Mouse (Mus musculus) cerebellum, adult 9-10 months (tissue): Measurements from ENCODE around the gene D630003M21Rik.

ENCODE experiments used
- DNase-seq: peaks from one replicate; pipeline ENCODE4 v3.0.0; 2022

D630003M21Rik gene

DNA sequence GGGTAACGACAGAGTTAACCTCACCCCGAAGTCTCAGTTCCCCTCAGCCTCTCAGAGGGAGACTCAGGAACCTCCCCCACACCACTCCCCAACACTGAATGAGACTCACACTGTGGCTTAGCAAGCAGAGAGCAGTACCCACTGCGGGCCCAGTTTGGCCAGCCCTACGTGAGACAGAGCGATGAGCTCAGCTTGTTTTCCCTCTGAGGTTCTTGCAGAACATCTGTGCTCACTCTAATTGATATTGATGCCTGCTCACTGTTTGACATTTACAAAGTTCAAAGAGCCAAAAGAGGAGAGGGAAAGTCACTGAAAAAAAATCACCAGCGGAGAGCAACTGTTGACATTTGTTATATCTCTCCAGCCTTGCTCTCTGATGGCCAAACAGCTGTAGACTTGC is 67.3 kb downstream of the D630003M21Rik start:
- no peak for DNase-seq

DNA sequence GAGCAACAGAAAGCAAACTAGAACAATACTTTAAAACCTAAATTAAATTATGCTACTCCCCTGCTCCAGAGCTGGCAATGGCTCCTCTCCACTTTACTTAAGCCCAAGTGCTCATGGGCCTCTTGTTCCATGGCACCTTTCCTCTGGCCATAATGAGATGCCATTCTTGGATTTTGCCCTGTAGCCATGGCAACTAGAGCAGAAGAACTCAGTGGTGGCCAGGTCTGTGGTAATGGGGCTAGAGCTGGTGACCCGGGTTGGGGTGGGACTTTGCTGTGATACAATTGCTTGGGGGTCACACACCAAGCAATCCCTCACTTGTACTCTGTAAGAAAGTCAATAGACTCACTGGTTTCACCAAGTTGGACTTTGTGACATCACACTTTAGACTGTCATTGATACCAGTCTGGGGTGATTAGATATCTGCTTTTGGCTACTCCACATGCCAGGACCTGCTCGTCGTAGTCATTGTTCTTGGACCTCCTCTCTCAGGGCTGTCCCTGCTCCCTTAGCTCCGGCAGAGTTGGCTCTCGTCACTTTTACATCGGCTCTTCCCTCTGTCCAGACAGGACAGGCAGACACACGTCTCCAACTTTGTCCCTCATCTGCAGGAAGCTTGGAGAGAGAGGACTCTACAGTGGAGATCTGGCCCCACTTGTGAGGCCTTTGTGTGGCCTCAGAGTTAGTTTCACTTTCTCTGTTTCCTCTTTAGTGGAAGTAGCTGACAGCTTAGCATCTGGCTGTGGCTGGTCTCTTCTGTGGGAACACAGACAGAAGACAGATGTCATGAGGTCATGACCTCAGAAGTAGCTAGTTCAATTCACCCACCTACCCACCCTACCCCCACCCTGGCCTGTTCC is 69.4 kb downstream of the D630003M21Rik start:
- no peak for DNase-seq

DNA sequence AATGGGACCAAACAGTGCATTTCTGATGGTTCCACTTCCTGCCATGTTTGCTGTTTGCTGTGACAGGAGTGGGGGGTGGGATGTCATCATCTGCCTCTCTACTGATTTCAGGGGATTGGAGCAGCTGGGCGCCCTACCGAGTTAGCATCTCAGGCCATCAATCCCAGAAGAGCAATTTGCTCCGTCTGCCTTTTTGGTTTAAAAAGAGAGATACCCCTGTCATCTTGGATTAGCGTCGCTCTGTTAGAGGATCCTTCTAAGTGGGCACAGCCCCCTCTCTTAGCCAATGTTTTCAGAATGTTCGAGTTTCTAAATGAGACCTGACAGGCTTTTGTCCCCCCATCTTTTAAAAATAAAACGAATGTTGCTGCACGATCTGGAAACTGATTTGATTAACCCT is 71.4 kb downstream of the D630003M21Rik start:
- no peak for DNase-seq

DNA sequence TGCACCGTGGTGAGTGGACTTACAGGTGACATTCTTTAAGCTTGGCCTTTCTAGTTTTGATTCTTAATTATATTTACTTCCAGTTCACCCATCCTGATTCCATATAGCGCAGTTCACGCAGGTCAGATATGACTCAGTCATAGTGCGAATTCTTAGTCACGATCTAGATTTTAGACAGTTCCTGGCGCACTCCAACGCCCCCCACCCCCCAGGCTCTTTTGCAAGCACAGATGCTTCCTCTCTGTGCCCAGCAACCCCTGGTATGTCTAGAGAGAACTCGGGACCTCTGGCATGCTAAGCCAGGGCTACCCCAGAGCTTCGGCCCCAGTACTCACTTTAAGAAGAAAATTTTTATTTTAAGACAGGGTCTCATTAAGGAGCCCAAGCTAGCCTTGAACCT is 72.5 kb downstream of the D630003M21Rik start:
- no peak for DNase-seq

DNA sequence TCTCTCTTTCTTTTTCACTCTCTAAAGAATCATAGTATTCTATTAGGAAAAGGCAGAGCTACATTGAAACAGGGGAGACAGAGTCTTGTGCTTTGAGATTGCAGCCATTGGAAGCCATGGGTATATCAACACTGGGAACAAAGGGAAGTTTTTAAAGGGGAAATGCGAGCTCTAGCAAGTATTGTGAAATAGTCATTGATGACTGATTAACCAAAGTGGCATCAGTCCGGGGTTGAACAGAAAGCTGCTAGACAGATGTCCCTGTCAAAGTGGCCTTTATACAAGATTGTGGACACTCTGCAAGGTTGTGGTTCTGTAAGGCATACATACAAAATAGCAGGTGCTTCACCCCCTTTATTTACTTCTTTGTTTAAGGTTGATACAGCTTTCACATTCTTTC is 73.4 kb downstream of the D630003M21Rik start:
- no peak for DNase-seq

DNA sequence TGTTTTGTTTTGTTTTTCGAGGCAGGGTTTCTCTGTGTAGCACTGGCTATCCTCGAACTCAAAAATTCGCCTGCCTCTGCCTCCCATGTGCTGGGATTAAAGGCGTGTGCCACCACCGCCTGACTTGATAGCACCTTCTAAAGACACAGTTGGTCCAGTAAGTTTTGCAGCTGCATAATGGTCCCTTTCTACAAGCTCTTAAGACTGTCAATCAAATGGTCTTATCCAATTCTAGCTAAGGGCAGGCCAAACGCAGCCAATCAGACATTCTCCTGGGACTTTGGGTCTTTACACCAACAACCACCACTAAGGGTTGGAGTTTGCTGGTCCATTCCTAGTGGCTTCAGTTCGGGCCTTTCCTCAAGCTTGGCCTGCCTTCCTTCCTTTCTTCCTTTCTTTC is 73.9 kb downstream of the D630003M21Rik start:
- DNase-seq: no peak

DNA sequence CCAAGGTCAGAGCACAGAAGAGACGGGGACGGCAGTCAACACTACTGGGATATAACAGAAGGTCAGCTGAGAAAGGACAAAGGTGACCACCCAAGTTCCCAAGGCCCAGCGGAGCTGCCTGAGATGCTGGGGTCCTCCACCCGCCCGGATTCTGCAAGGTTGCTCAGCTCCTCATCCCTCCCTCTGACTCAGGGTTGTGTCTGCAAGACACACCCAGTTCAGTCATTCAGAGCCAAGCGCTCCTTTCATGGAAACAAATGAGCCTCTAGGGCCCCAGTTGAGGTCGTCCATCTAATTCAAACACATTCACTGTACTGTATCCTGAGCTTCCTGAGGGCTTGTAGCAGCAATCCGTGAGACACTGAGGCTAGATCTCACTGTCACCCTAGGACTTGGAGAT is 74.4 kb downstream of the D630003M21Rik start:
- no peak for DNase-seq

DNA sequence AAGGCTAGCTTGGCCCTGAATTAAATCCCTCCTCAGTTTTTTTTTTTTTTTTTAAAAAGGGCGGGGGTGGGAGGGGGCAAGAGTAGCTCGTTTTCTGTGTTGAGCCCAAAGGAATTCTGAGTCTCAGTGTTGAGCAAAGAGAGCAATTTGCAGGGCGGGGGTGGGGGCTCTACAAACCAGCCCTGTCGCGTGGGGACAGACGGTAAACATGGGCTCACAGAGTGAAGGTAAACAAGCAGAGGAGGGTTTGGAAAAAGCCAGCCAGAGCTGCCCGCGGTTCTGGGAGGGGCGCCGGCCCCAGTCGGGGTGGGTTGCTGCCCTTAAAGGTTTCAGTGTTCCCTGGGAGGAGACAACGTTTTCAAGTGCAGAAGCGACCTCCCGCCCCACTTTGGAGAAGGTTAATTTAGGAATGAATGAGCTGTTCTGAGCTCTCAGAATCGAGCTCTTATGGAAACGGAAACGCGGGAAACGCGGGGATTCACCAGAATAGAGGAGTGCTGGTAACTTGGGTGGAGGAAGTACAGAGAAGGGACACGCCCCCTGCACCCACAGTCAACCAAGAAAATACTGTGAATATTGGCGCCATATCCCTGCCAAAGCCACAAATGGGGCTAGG is 75.2 kb downstream of the D630003M21Rik start:
- no peak for DNase-seq

DNA sequence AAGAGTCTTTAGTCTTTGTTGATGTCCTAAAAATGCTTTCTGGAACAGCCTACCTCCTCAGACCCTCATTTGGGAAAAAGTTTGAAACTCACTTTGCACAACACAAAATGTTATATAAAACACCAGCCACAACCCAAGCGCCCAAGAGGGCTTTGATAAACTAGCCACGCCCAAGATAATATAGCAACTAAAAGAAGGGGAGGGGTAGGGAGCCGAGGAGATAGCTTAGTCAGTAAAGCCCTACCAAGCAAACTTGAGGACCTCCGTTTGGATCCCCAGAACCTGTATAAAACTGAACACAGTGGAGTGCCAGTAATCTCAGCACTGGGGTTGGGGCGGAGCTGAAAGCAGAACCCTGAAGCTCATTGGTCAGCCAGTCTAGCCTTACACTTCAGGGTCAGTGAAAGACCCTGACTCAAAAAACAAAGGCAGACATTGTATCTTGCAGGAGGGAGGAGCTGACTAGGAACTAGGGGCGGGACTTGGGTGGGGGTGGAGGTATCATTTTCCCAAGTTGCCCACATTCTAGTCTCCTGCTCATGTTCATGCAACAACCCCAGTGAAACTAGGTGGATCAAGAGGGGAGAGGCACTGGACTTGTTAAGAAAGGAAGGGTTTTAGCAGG is 76.2 kb downstream of the D630003M21Rik start:
- no peak for DNase-seq

DNA sequence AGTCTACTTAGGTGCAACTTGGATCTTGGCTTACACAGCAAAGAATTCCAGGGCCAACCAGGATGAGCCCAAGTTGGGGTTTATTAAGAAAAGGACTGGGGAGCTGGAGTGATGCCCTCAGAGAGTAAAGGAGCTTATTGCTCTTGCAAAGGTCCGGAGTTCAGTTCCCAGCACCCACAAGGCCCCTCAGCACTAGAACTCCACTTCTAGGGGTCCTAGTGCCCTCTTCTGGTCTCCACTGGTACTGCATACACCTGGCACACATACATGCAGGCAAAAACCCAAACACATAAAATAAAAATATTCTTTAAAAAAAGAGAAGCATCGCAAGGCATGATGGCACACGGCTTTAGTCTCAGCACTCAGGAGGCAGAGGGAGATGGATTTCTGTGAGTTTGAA is 77.9 kb downstream of the D630003M21Rik start:
- DNase-seq: no peak

DNA sequence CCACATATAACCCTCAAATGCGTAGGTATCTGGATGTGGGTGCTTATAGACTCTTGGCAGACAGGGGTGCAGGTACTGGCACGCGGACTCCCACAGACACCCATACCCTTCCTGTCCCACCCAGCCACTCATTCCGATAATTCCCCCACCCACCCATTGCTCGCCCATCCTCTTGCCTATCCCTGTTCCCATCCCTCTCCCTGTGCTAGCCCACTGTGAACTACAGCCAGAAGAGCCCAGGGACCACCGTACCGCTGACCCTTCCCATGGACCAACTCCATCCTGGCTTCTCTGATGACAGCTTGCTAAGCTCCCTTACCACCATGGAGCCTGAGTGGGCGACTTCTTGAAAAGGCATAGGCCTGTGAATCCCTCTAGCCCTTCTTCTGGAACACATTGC is 82.1 kb downstream of the D630003M21Rik start:
- no peak for DNase-seq

DNA sequence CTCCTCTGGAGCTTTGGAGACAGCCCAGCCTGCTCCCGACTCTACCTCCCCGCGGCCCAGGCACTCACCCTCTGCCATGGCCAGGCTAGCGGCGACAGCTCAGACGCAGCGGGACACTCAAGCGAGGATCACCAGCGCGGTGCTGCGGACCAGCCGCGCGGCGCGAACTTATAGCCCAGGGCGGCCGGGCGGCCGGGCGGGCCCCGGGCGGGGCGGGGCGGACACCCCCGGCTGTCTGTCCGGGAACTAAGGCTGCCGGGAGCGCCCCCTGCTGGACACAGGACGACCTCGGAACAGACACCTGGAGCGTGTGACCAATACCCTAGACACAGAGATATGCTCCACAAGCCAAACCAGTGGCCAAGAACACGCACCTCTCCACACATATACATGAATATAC is 82.8 kb downstream of the D630003M21Rik start, which contains the start of gene Tgm2:
Gene Tgm2 (minus strand): TSS at position 214 of the 400 bp plus-strand sequence.
- peak; percentile 81 for DNase-seq

DNA sequence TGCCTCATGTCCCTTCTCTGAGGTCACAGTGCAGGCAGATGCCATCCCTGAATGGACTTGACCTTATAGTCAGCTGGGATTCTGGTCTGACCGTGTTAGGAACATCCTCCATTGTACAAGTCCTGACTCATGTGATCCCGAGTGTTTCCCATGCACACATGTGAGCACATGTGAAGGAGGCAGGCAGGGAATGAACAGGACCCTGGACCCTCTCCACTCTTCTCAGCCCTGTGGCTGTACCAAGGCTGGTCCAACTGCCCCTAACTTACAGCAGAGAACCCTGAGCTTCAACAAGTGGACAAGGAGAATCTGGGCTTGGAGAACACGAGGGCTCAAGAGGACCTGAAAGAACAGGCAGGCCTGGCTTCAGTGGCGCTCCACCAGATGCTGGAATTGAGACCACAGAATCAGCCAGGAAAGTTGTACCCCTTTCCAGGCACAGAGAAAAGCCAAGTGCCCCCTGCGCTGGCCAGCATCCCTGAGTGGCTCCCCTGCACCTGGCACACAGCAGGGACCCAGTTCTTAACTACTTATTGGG is 83.4 kb downstream of the D630003M21Rik start:
- DNase-seq: no peak

DNA sequence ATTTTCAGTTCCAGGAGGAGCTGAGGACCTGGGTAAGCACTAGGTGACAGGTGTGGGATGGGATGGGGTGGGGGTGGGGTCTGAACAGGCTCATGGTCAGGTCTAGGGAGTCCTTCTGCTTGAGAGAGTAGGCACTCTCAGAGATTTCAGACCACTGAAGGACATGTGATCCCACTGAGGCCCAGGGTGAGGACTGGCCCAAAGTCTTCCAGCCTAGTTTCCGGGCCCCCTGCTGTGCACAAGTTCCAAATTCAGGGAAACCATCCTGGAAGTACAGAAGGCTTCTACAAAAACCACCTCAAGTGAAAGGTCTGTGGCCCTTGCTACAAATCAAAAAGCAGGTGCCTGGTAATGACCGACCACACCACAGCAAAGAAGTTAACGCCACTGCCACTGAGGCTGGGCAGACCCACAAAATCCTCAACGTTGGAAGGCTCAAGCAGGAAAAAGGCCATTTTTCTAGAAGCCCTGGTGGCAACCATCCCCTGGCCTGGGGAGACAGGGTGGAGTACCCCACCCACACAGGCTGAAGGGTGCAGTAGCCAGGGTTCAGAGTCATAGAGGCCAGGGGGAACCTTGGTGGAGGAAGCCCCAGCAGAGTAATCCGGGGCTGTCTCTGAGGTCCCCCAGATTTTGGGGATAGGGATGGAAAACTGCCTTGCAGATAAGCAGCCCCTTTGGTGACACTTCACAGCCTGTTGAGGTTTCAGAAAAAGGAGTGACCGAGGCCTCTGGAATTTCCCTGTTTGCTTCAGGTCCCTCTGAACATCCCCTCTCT is 84.1 kb downstream of the D630003M21Rik start:
- DNase-seq: no peak

DNA sequence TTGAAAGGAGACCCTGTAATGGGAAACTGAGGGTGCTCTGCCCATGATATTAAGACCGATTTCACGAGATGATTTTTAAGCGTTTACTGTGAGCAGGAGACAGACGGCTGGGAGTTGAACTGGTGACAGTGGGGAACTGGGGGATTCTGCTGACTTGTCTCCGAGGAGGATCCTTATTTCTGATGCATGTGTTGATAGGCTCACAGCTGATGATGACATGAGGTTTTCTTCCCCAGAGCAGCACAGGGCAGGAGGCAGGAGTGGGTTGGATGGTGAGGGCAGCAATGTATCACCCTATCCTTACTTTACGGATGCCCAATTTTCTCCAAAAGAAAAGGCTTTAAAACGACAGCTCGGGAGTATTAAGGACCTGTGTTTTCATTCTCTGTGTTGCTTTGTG is 84.8 kb downstream of the D630003M21Rik start:
- no peak for DNase-seq

DNA sequence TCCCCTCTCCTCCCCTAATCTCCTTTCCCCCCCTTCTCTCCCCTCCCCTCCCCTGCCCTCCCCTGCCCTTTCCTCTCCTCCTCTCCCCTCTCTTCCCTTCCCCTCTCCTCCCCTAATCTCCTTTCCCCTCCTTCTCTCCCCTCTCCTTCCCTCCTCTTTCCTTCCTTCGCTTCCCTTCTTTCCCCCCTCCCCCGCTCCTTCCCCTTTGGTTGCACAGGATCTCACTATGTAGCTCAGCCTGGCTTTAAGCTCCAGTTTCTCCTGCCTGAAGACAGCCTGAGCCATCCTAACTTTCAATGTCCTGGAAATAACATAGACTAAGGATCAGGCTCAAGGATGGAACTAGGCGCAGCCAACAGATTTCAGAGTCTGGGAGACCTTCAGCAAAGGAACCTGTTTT is 85.2 kb downstream of the D630003M21Rik start:
- DNase-seq: no peak

DNA sequence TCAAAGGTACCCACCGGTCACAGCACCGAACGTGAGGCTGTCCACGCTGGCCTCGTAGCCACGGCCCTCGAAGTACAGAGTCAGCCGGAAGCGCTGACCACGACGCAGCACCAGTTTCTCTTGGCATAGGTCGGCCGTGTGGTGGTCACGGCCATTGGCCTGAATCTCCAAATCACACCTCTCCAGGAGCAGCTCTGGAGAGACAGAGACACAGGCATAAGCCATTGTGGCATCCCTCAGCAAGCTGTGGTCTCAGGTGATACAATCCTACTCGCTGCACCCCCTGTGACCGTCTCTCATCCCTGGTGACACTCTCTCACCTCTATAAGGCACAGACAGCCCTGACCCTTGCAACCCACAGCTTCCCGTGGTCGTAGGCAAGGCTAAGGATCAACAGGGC is 86.0 kb downstream of the D630003M21Rik start:
- no peak for DNase-seq

DNA sequence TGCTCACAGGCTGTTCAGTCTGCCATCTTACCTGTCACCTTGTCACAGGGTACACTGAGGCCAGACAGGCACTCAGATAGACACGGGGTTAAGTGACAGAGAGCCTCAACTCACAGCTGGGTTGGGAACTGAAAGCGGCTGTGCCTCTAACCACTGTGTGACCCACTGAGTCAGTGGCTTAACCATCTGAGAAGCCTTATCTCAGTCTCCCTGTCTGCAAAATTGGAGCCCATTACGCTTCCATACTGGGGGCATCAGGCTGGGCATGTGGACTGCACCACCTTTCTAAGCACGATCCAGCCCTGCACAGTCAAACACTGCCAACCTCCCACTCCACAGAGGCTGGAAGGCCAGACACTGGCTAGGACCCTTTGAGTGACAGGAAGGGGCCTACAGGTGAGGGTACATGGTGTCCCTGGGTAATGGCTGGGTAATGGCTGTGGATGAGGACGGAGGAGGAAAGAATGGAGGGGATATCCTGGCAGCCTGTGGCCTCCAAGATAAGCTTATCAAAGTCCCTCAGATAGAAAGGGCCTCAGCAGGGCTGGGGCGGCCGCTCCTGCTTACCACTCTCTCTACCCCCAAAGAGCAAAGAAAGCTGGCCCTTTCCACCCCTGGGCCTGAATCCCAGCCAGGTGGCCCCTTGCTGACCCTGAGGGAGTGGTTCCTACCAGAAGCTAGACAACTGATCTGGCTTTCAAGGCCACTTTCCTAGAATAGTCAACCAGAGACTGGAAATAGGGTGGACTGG is 87.2 kb downstream of the D630003M21Rik start:
- DNase-seq: no peak

DNA sequence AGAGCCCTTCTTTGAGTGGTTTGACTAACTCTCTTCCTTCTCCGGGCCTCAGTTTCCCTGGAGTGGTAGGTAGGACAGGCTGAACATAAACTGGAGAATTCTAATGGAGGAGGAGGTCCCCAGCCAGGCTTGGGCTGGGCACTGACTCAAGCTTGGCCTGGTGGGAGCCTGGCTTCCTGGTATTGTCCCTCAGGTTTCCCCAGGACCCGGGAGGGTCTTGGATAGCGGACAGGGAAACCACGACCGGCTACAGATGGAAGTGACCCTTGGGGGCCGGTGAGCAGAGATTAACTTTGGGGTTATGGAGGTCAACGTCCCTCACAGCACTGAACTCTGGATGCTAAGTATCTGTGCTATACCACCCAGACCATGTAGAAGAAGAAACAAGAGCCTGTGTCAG is 87.8 kb downstream of the D630003M21Rik start:
- no peak for DNase-seq

DNA sequence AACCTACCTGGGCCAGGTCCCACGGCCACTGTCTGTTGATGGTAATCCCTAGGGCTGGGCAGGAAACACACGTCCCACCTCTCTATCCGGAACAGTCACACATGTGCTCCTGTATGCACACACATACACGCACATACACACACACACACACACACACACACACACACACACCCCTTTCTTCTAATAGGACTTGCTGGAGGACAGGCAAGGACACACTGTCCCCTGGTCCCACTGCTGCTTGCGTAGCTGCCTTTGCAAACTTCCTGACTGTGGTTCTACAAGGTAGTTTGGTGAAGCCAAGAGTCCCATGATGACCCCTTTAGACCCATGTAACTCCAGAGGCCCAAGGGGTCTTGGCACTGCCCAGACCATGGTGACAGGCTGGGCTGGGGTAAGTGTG is 88.4 kb downstream of the D630003M21Rik start:
- no peak for DNase-seq

DNA sequence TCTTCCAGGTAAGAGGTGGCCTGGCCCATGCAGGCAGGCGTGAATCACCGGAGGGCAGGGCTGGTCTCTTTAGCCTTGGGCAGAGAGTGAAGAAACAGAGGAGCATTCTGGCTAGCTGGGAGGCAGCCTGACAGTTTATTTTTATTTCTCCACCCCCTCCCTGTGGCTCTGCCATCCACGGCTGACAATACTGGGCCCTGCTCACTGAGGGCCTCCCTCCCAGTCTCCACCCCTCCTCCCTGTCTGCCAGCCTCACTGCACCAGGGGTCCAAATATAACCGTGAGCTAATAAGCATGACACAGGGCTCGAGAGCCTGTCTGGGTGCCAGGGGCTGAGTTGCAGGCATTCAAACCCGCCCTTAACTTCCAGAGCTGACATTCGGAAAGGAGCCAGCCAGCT is 89.4 kb downstream of the D630003M21Rik start:
- DNase-seq: no peak

DNA sequence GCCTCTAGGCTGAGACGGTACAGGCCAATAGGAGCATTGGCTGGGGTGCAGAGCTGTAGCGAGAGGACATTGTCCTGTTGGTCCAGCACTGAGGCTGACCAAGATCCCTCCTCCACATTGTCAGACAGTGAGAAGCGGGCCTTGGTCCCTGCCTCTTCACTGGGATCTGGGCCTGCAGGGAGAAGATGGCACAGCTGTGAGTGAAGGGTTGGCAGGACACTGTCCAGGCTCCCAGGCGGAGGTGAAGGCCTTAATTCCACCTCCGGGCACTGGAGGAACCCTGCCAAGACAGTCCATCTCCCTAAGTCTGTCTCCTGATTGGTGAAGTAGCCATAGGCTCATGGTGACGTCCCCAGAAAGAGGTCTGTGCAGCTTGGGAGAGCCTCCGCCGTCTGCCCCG is 90.2 kb downstream of the D630003M21Rik start:
- no peak for DNase-seq
